Mouse (Mus musculus) gastrocnemius, adult 2 months (tissue): ENCODE data around the gene Ccdc7b. TPM values are rescaled to one million over a fixed set of nuclear protein-coding genes. Genes with fewer than 3 reads are reported as not detected.
"Not testable (repeated sequence)": the region's sequence is repeated elsewhere in the genome, so short reads cannot be mapped to it uniquely, and the experiment has no call there.

Source experiments
- DNase-seq: peaks from one replicate; pipeline ENCODE4 v3.0.0; 2022
- H3K27ac ChIP-seq: fragments of 200-600 bp; 2 replicates; pipeline ENCODE4 v1.8.1; 2022; ENCODE audit warnings: mild to moderate bottlenecking
- H3K4me3 ChIP-seq: fragments of 200-600 bp; 2 replicates; pipeline ENCODE4 v1.8.1; 2022; ENCODE audit warnings: mild to moderate bottlenecking, moderate library complexity
- CTCF ChIP-seq: fragments of 200-600 bp; IDR thresholded peaks from 2 replicates; pipeline ENCODE4 v1.8.1; 2022; ENCODE audit warnings: antibody characterized with exemption, mild to moderate bottlenecking, moderate library complexity
- intact Hi-C: fragments of 180-260 bp; cut with DNase I; formaldehyde crosslinking; loops from one replicate; pipeline ENCODE4 v1.15.1; 2025
- long read RNA-seq, 2 experiments: library from polyadenylated mRNA; stranded (forward); transcript quantifications; one replicate each; pipeline ENCODE4 v2.0.0; 2021
- total RNA-seq, 2 experiments: library from RNA; stranded (reverse); gene quantifications; 2 replicates each; pipeline ENCODE4 v1.2.3; 2021

Ccdc7b gene
- total RNA-seq: not detected
- long read RNA-seq, experiment 1: 0 reads
- long read RNA-seq, experiment 2: 0 reads

- intact Hi-C loops, H3K27ac ChIP-seq, H3K4me3 ChIP-seq, DNase-seq: not testable (repeated sequence)
Measured at GRCm38 (mm10) chr8:129066834-129067233, at the start of gene Ccdc7b. Gene Ccdc7b (plus strand): TSS chr8:129067134.

GRCm38 (mm10) chr8:129065417-129065816 is 1.5 kb upstream of the Ccdc7b start, which contains the start of gene Ccdc7a:
Gene Ccdc7a (minus strand): TSS chr8:129065517.
- intact Hi-C loops, H3K4me3 ChIP-seq, H3K27ac ChIP-seq, DNase-seq: not testable (repeated sequence)

- DNase-seq, H3K4me3 ChIP-seq, H3K27ac ChIP-seq, intact Hi-C loops: not testable (repeated sequence)
Measured at GRCm38 (mm10) chr8:129115761-129116160, 48.8 kb downstream of the Ccdc7b start.

- Histone ChIP-seq H3K27ac (no peak within 1 kb of the TSS), H3K4me3 (no peak within 1 kb of the TSS)
- no peak for DNase-seq
- TF ChIP-seq CTCF: no peak
- intact Hi-C loops: no loop called here
Measured at GRCm38 (mm10) chr8:129131561-129131960, 64.6 kb downstream of the Ccdc7b start, which contains the start of gene Gm10999. Gene Gm10999 (minus strand): TSS chr8:129131661.

- no peak for TF ChIP-seq CTCF
- intact Hi-C loops: no loop called here
- no peak overlapping the region for H3K4me3 ChIP-seq
- H3K27ac ChIP-seq: no peak overlapping the region
- DNase-seq: no peak
Measured at GRCm38 (mm10) chr8:129133475-129133874, 66.5 kb downstream of the Ccdc7b start.

Other genes with a start within 250 kb of the Ccdc7b start
- not detected for gene Ccdc7a, start 1.6 kb upstream of the Ccdc7b start, total RNA-seq
- gene Gm10999, start 64.5 kb downstream of the Ccdc7b start, total RNA-seq: not detected
- gene 2610044O15Rik8, start 167.3 kb downstream of the Ccdc7b start, total RNA-seq: 10 to 100 TPM; 16.8 to 25.0 TPM